14 mouse cellular contexts compared by ENCODE assay signal in genomic region chr9:99394366-99394765, GRCm38 (mm10). TPM values are rescaled to one million over a fixed set of nuclear protein-coding genes. Genes with fewer than 3 reads are reported as not detected.
A peak's percentile ranks its signal among the peaks of the same experiment; 100 is the strongest.
DNase-seq lines count a peak whose midpoint lies in the region; ATAC-seq lines count a peak whose summit lies in the region.
"Had no signal": no experiment of that assay in that cellular context is flagged by ENCODE, and none has a peak within 500 bp of the region (broad histone marks: within the 10 kb centered on the region; RNA-seq: fewer than 3 reads in every experiment).

No protein-coding gene starts in this region.

- no peaks in the 10 kb centered on the region for H3K9me3 ChIP-seq in hindbrain, embryonic 11.5 days (ENCODE audit: control insufficient read depth, low read length)
- H3K9me3 ChIP-seq in hindbrain, embryonic 13.5 days = no peaks in the 10 kb centered on the region
- H3K9me3 ChIP-seq in forebrain, embryonic 12.5 days = no peaks in the 10 kb centered on the region
- H3K9me3 ChIP-seq: liver, embryonic 15.5 days; megakaryocyte, embryonic 14.5 days had no signal

- no peak overlapping the region for H3K9ac ChIP-seq in hindbrain, embryonic 11.5 days (ENCODE audit: low read depth, low read length)
- no peak overlapping the region for H3K9ac ChIP-seq in hindbrain, embryonic 13.5 days
- no peak overlapping the region for H3K9ac ChIP-seq in forebrain, embryonic 12.5 days
- H3K9ac ChIP-seq: liver, embryonic 15.5 days had no signal

- peak; percentile 18 for DNase-seq in hindbrain, embryonic 11.5 days (ENCODE audit: low spot score)
- peak; percentile 42 for DNase-seq in ovary, postnatal 36 days (ENCODE audit: low spot score)
- DNase-seq in ovary, postnatal 10 days (ENCODE audit: low spot score) = no peak
- DNase-seq in adrenal gland, postnatal 10 days = peak; percentile 76
- DNase-seq in testis, postnatal 14 days (ENCODE audit: low spot score) = peak; percentile 35
- DNase-seq: gastrocnemius, postnatal 25 days; kidney, postnatal 36 days; right cerebral cortex, adult 18-20 months had no signal

- no peak overlapping the region for H3K4me3 ChIP-seq in hindbrain, embryonic 11.5 days (ENCODE audit: low read depth, low read length)
- no peak overlapping the region for H3K4me3 ChIP-seq in hindbrain, embryonic 13.5 days
- H3K4me3 ChIP-seq in forebrain, embryonic 12.5 days (replicated peaks) = no peak overlapping the region
- H3K4me3 ChIP-seq: liver, embryonic 15.5 days; megakaryocyte, embryonic 14.5 days had no signal

- 72% methylated on average over 11 of the region's 11 CpGs for WGBS in hindbrain, embryonic 11.5 days
- WGBS in hindbrain, embryonic 13.5 days = 63% methylated on average over 11 of the region's 11 CpGs
- 79% methylated on average over 11 of the region's 11 CpGs for WGBS in forebrain, embryonic 12.5 days

- no peaks in the 10 kb centered on the region for H3K4me1 ChIP-seq in hindbrain, embryonic 11.5 days (replicated peaks; ENCODE audit: control insufficient read depth, insufficient read depth, low read length)
- 0 out of 2 replicates have a peak, but pooled peaks cover 3% of the 10 kb centered on the region for H3K4me1 ChIP-seq in hindbrain, embryonic 13.5 days (replicated peaks)
- H3K4me1 ChIP-seq in forebrain, embryonic 12.5 days = no peaks in the 10 kb centered on the region
- H3K4me1 ChIP-seq: megakaryocyte, embryonic 14.5 days had no signal

- no peaks in the 10 kb centered on the region for H3K36me3 ChIP-seq in hindbrain, embryonic 11.5 days (ENCODE audit: control insufficient read depth, insufficient read depth, low read length)
- peaks cover 45% of the 10 kb centered on the region for H3K36me3 ChIP-seq in hindbrain, embryonic 13.5 days
- H3K36me3 ChIP-seq in forebrain, embryonic 12.5 days (replicated peaks) = peaks cover 22% of the 10 kb centered on the region
- H3K36me3 ChIP-seq: liver, embryonic 15.5 days had no signal

- no peaks in the 10 kb centered on the region for H3K27me3 ChIP-seq in hindbrain, embryonic 11.5 days (ENCODE audit: control insufficient read depth, insufficient read depth, low read length)
- H3K27me3 ChIP-seq in hindbrain, embryonic 13.5 days = no peaks in the 10 kb centered on the region
- no peaks in the 10 kb centered on the region for H3K27me3 ChIP-seq in forebrain, embryonic 12.5 days
- H3K27me3 ChIP-seq: liver, embryonic 15.5 days had no signal

- no peak overlapping the region for H3K4me2 ChIP-seq in hindbrain, embryonic 11.5 days (replicated peaks; ENCODE audit: low read depth, low read length)
- no peak overlapping the region for H3K4me2 ChIP-seq in hindbrain, embryonic 13.5 days
- H3K4me2 ChIP-seq in forebrain, embryonic 12.5 days = no peak overlapping the region
- H3K4me2 ChIP-seq: liver, embryonic 15.5 days had no signal

- ATAC-seq in hindbrain, embryonic 11.5 days (ENCODE audit: low FRiP score) = no peak
- no peak for ATAC-seq in hindbrain, embryonic 13.5 days (ENCODE audit: low FRiP score)
- ATAC-seq in forebrain, embryonic 12.5 days (ENCODE audit: low FRiP score) = no peak
- ATAC-seq: intestine, embryonic 16.5 days had no signal

- no peak overlapping the region for H3K27ac ChIP-seq in hindbrain, embryonic 11.5 days (ENCODE audit: low read depth, low read length)
- no peak overlapping the region for H3K27ac ChIP-seq in hindbrain, embryonic 13.5 days
- no peak overlapping the region for H3K27ac ChIP-seq in forebrain, embryonic 12.5 days
- H3K27ac ChIP-seq: liver, embryonic 15.5 days had no signal

RNA-seq across cellular contexts. Expression of gene Esyt3, which starts 36.0 kb away (rescaled TPM):
- polyA plus RNA-seq in hindbrain, embryonic 11.5 days (2014; fragmentation: Nextera tagmentation; extraction: Ambion mirVana) = 0.15 and 0.36 TPM in 2 replicates
- polyA plus RNA-seq in hindbrain, embryonic 13.5 days (2015; fragmentation: Nextera tagmentation; extraction: Ambion mirVana) = 0.38 TPM in 2 replicates
- total RNA-seq in adrenal gland, postnatal 10 days (2021) = 1 to 10 TPM in 1 of 2 experiments, under 1 TPM in 1; 0.51 to 2.1 TPM
- 0.22 and 0.26 TPM in 2 replicates for polyA plus RNA-seq in forebrain, embryonic 12.5 days (2016; fragmentation: Nextera tagmentation; extraction: Ambion mirVana)

RNA-seq across cellular contexts. Expression of gene Mras, which starts 42.8 kb away (rescaled TPM):
- 20.7 and 22.9 TPM in 2 replicates for polyA plus RNA-seq in hindbrain, embryonic 11.5 days (2014; fragmentation: Nextera tagmentation; extraction: Ambion mirVana)
- 54.7 and 55.2 TPM in 2 replicates for polyA plus RNA-seq in hindbrain, embryonic 13.5 days (2015; fragmentation: Nextera tagmentation; extraction: Ambion mirVana)
- 10 to 100 TPM; 31.7 to 39.4 TPM for total RNA-seq in adrenal gland, postnatal 10 days (2021)
- polyA plus RNA-seq in forebrain, embryonic 12.5 days (2016; fragmentation: Nextera tagmentation; extraction: Ambion mirVana) = 23.8 and 26.3 TPM in 2 replicates

RNA-seq across cellular contexts. Expression of gene Nme9, which starts 56.9 kb away (rescaled TPM):
- 0.90 and 1.4 TPM in 2 replicates for polyA plus RNA-seq in hindbrain, embryonic 11.5 days (2014; fragmentation: Nextera tagmentation; extraction: Ambion mirVana)
- 0.56 and 0.83 TPM in 2 replicates for polyA plus RNA-seq in hindbrain, embryonic 13.5 days (2015; fragmentation: Nextera tagmentation; extraction: Ambion mirVana)
- total RNA-seq in adrenal gland, postnatal 10 days (2021) = not detected
- 0.31 and 0.42 TPM in 2 replicates for polyA plus RNA-seq in forebrain, embryonic 12.5 days (2016; fragmentation: Nextera tagmentation; extraction: Ambion mirVana)
- total RNA-seq: gastrocnemius, postnatal 25 days; left cerebral cortex, postnatal 10 days had no signal
- polyA plus RNA-seq: liver, embryonic 15.5 days had no signal
